Mouse (Mus musculus): ENCODE results near the gene Pdzk1. TPM values are rescaled to one million over a fixed set of nuclear protein-coding genes. Genes with fewer than 3 reads are reported as not detected.

Pdzk1 gene
- polyA plus RNA-seq, 1 experiment from 2014 or later: not detected

DNA sequence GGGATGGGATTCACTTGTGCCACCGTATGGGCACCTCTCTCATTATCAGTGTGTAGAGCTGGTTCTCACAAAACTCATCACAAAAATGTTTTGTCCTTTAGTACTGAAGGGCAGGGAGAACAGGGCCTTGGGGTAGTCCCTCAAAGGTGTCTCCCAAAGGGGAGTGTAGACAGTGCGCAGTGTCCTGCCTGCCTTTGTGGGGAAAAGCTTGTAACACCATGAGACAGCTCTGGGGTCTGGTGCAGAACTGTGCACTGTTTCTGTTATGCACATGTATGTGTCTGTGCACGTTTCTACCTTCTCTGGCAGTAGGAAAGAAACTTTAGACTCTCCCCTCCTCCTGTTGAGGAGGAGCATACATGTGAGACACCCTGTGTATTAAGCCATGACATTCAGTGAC, 38.8 kb downstream of the Pdzk1 start:
- DNase-seq (ENCODE audit: low spot score): no peak
- Histone ChIP-seq H3K4me1 (ENCODE audit: control insufficient read depth, insufficient read depth, low read length) (no peaks in the 10 kb centered on the region), H3K27me3 (ENCODE audit: control insufficient read depth, insufficient read depth, low read length) (no peaks in the 10 kb centered on the region), H3K27ac (replicated peaks; ENCODE audit: low read depth, low read length) (no peak overlapping the region), H3K9ac (ENCODE audit: low read length) (no peak overlapping the region), H3K9me3 (ENCODE audit: control insufficient read depth, low read length) (no peaks in the 10 kb centered on the region), H3K4me2 (ENCODE audit: low read depth, severe bottlenecking) (no peak overlapping the region), H3K4me3 (ENCODE audit: low read depth, low read length) (no peak overlapping the region), H3K36me3 (ENCODE audit: control insufficient read depth, insufficient read depth, low read length) (no peaks in the 10 kb centered on the region)
- 81% methylated on average over 3 of the region's 3 CpGs for WGBS
- no peak for ATAC-seq (ENCODE audit: insufficient number of reproducible peaks, low FRiP score, low TSS enrichment, low read depth)

DNA sequence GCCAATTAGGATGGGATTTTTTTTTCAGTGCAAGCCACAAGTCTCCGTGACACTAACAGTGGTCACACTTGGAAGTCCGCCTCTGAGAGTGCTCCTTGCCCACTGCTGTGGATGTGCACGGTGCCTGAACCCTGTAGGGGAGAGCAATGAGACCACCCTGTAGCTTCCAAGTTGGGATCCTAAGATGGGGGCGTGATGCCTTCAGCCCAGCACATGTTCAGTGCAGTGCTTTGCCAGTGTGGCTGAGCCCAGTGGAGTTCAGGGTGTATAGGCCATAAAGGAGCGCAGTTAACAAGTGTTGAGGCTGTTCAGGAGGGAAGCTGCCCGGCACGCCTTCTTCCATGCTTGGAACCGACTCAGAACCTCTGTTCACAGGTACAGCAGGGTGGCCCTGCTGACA, 39.5 kb downstream of the Pdzk1 start:
- H3K4me3 ChIP-seq (ENCODE audit: low read depth, low read length): no peak overlapping the region
- ATAC-seq (ENCODE audit: insufficient number of reproducible peaks, low FRiP score, low TSS enrichment, low read depth) (no peak), DNase-seq (ENCODE audit: low spot score) (no peak)
- H3K36me3 ChIP-seq (ENCODE audit: control insufficient read depth, insufficient read depth, low read length): peaks cover 4% of the 10 kb centered on the region; the same call in 1 of the 2 replicates
- WGBS: 96% methylated on average over 8 of the region's 8 CpGs
- H3K27ac ChIP-seq (replicated peaks; ENCODE audit: low read depth, low read length): no peak overlapping the region
- H3K4me2 ChIP-seq (ENCODE audit: low read depth, severe bottlenecking): no peak overlapping the region
- H3K27me3 ChIP-seq (ENCODE audit: control insufficient read depth, insufficient read depth, low read length): no peaks in the 10 kb centered on the region
- no peaks in the 10 kb centered on the region for H3K9me3 ChIP-seq (ENCODE audit: control insufficient read depth, low read length)
- H3K4me1 ChIP-seq (ENCODE audit: control insufficient read depth, insufficient read depth, low read length): no peaks in the 10 kb centered on the region
- no peak overlapping the region for H3K9ac ChIP-seq (ENCODE audit: low read length)

DNA sequence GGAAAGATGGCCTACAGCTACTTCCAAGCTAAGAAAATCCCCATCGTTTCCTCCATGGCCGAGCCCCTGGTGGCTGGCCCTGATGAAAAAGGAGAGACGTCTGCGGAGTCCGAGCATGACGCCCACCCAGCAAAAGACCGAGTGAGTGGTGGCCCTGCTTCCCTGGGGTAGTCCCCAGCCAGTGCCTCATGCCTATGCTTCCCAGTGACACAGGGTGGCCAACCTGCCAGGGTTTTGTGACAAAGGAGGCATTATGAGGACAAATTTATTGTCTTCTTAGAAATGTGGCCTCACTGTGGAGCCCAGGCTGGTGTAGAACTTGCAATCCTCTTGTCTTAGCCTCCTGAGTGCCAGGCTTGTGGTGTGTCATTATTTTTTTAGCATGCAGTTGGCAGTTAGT, 40.0 kb downstream of the Pdzk1 start:
- no peaks in the 10 kb centered on the region for H3K9me3 ChIP-seq (ENCODE audit: control insufficient read depth, low read length)
- H3K9ac ChIP-seq (ENCODE audit: low read length): no peak overlapping the region
- H3K27ac ChIP-seq (replicated peaks; ENCODE audit: low read depth, low read length): no peak overlapping the region
- H3K36me3 ChIP-seq (ENCODE audit: control insufficient read depth, insufficient read depth, low read length): peaks cover 4% of the 10 kb centered on the region; the same call in 1 of the 2 replicates
- H3K4me1 ChIP-seq (ENCODE audit: control insufficient read depth, insufficient read depth, low read length): no peaks in the 10 kb centered on the region
- 89% methylated on average over 7 of the region's 7 CpGs for WGBS
- DNase-seq (ENCODE audit: low spot score): no peak
- no peaks in the 10 kb centered on the region for H3K27me3 ChIP-seq (ENCODE audit: control insufficient read depth, insufficient read depth, low read length)
- no peak overlapping the region for H3K4me2 ChIP-seq (ENCODE audit: low read depth, severe bottlenecking)
- no peak for ATAC-seq (ENCODE audit: insufficient number of reproducible peaks, low FRiP score, low TSS enrichment, low read depth)
- H3K4me3 ChIP-seq (ENCODE audit: low read depth, low read length): no peak overlapping the region

DNA sequence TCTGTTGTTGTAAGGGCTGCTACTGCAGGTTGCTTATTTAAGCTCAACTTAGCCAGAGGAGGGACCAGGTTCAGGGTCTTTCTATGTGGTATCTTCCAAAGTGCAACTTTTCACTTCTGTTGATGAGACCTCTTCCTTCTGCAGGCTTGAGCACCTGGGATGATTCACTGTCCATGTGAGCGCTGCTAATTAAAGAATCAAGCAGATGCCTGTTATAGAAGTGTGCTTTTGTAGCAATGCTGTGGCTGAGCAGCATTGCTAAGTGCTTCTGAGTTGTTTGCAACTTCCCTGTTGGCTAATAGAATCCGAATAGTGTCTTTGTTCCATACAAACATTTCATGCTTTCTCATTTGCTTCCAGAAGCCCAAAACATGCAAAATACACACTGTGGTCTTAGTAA, 41.2 kb downstream of the Pdzk1 start:
- ATAC-seq (ENCODE audit: insufficient number of reproducible peaks, low FRiP score, low TSS enrichment, low read depth) (no peak), DNase-seq (ENCODE audit: low spot score) (no peak)
- WGBS: 90% methylated on average over 2 of the region's 2 CpGs
- no peaks in the 10 kb centered on the region for H3K27me3 ChIP-seq (ENCODE audit: control insufficient read depth, insufficient read depth, low read length)
- no peak overlapping the region for H3K9ac ChIP-seq (ENCODE audit: low read length)
- no peak overlapping the region for H3K27ac ChIP-seq (replicated peaks; ENCODE audit: low read depth, low read length)
- H3K4me2 ChIP-seq (ENCODE audit: low read depth, severe bottlenecking): no peak overlapping the region
- H3K4me3 ChIP-seq (ENCODE audit: low read depth, low read length): no peak overlapping the region
- no peaks in the 10 kb centered on the region for H3K4me1 ChIP-seq (ENCODE audit: control insufficient read depth, insufficient read depth, low read length)
- peaks cover 7% of the 10 kb centered on the region; the same call in 1 of the 2 replicates for H3K36me3 ChIP-seq (ENCODE audit: control insufficient read depth, insufficient read depth, low read length)
- H3K9me3 ChIP-seq (ENCODE audit: control insufficient read depth, low read length): no peaks in the 10 kb centered on the region

DNA sequence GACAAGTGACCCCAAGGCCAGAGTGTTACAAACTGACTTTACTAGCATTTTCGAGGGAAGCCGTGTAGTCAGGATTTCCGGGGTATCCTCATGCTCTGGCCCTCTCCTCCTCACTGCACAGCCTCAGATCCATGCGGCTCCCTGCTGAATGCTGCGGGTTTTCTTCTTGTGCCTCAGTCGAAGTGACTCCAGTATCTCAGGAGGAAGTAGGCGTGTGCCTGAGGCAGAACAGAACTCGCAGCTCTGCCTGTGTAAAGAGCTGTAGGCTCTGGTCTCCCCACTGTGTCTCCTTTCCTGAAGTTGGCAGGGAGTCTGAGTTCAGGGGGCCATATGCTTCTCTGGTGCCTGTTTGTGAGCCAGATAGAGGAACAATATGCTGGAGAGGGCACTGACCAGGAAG, 42.0 kb downstream of the Pdzk1 start:
- DNase-seq (ENCODE audit: low spot score) (no peak), ATAC-seq (ENCODE audit: insufficient number of reproducible peaks, low FRiP score, low TSS enrichment, low read depth) (no peak)
- Histone ChIP-seq H3K4me1 (ENCODE audit: control insufficient read depth, insufficient read depth, low read length) (no peaks in the 10 kb centered on the region), H3K27ac (replicated peaks; ENCODE audit: low read depth, low read length) (no peak overlapping the region), H3K27me3 (ENCODE audit: control insufficient read depth, insufficient read depth, low read length) (no peaks in the 10 kb centered on the region), H3K9me3 (ENCODE audit: control insufficient read depth, low read length) (no peaks in the 10 kb centered on the region), H3K36me3 (ENCODE audit: control insufficient read depth, insufficient read depth, low read length) (peaks cover 7% of the 10 kb centered on the region; the same call in 1 of the 2 replicates), H3K9ac (ENCODE audit: low read length) (no peak overlapping the region), H3K4me2 (ENCODE audit: low read depth, severe bottlenecking) (no peak overlapping the region), H3K4me3 (ENCODE audit: low read depth, low read length) (no peak overlapping the region)
- 90% methylated on average over 8 of the region's 8 CpGs for WGBS

DNA sequence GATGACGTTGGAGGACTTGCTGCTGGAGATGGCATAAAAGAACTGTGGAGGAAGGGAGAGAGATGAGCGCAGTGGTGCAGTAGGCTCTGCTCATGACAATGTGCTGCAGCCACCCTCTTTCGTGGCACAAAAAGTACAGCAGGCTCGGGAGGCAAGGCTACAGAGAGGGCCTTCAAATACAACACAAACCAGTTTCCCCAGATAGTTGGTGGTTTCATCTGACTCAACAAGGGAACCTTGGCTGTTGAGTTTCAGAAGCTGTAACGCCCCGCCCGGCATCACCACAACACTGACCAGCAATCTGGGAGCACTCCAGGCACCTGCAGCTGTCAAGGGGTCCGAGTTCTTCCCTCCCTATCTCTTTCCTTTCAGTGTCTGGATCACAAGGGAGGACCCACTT, 43.4 kb downstream of the Pdzk1 start:
- Histone ChIP-seq H3K27ac (replicated peaks; ENCODE audit: low read depth, low read length) (no peak overlapping the region), H3K4me3 (ENCODE audit: low read depth, low read length) (no peak overlapping the region), H3K4me2 (ENCODE audit: low read depth, severe bottlenecking) (no peak overlapping the region), H3K4me1 (ENCODE audit: control insufficient read depth, insufficient read depth, low read length) (no peaks in the 10 kb centered on the region), H3K9me3 (ENCODE audit: control insufficient read depth, low read length) (no peaks in the 10 kb centered on the region), H3K9ac (ENCODE audit: low read length) (no peak overlapping the region), H3K27me3 (ENCODE audit: control insufficient read depth, insufficient read depth, low read length) (no peaks in the 10 kb centered on the region), H3K36me3 (ENCODE audit: control insufficient read depth, insufficient read depth, low read length) (peaks cover 7% of the 10 kb centered on the region; the same call in 1 of the 2 replicates)
- DNase-seq (ENCODE audit: low spot score): no peak
- ATAC-seq (ENCODE audit: insufficient number of reproducible peaks, low FRiP score, low TSS enrichment, low read depth): no peak
- WGBS: 94% methylated on average over 8 of the region's 8 CpGs

DNA sequence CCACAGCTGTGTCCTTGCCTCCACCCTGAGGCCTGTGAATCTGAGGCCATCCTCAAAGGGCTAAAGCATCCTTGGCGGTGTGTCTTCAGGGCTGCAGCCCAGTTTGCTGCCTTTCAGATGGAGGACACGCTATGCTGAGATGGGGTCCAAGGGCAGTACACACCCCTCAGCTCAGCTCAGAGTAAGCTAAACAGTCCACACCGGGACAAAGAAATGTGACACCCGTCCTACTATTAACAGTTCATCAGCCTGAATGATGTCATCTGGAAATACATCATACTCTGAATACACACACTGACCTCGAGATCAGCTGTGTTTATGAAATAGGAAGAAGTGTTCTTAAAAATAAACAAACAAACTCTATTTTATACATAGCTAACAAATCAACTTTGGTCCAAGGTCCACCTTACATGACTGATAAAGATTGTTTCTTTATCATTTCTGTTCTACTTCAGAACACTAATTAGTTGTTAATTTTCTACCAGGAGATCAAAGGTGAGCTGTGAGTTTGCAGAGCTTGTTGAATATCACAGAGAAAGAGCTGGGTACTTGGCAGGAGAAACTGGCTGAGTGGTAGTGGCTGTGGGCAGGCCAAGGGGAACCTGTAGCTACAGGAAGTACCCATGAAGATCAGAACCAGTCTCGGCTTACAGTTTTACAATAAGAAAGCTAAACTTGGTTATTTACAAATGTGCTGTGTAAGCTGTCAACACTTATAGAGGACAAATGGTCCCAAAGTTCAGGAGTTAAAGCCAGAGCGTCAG, 45.9 kb downstream of the Pdzk1 start:
- Histone ChIP-seq H3K4me2 (ENCODE audit: low read depth, severe bottlenecking) (no peak overlapping the region), H3K27ac (replicated peaks; ENCODE audit: low read depth, low read length) (no peak overlapping the region), H3K9ac (ENCODE audit: low read length) (no peak overlapping the region), H3K36me3 (ENCODE audit: control insufficient read depth, insufficient read depth, low read length) (peaks cover 7% of the 10 kb centered on the region; the same call in 1 of the 2 replicates), H3K4me1 (ENCODE audit: control insufficient read depth, insufficient read depth, low read length) (no peaks in the 10 kb centered on the region), H3K27me3 (ENCODE audit: control insufficient read depth, insufficient read depth, low read length) (no peaks in the 10 kb centered on the region), H3K9me3 (ENCODE audit: control insufficient read depth, low read length) (no peaks in the 10 kb centered on the region), H3K4me3 (ENCODE audit: low read depth, low read length) (no peak overlapping the region)
- 82% methylated on average over 7 of the region's 7 CpGs for WGBS
- ATAC-seq (ENCODE audit: insufficient number of reproducible peaks, low FRiP score, low TSS enrichment, low read depth) (no peak), DNase-seq (ENCODE audit: low spot score) (no peak)

DNA sequence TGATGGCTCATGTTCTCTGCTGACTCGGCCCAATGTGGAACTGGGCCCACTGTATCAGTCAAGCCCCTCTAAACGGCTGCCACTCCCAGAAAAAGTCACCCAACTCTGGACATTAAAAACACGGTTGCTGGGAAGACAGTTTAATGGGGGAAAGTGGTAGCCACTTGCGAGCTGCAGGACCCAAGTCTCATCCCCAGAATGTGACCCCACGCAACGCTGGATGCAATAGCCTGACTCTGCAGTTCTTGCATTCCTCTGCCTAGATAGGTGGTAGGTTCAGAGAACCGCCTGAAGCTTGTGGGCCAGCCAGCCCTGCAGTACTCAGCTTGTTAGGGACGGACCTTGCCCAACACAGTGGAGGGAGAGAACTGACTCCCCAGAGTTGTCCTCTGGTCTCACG, 50.5 kb downstream of the Pdzk1 start:
- Histone ChIP-seq H3K27ac (replicated peaks; ENCODE audit: low read depth, low read length) (no peak overlapping the region), H3K9me3 (ENCODE audit: control insufficient read depth, low read length) (no peaks in the 10 kb centered on the region), H3K4me1 (ENCODE audit: control insufficient read depth, insufficient read depth, low read length) (no peaks in the 10 kb centered on the region), H3K27me3 (ENCODE audit: control insufficient read depth, insufficient read depth, low read length) (no peaks in the 10 kb centered on the region), H3K36me3 (ENCODE audit: control insufficient read depth, insufficient read depth, low read length) (peaks cover 5% of the 10 kb centered on the region; the same call in 1 of the 2 replicates), H3K9ac (ENCODE audit: low read length) (no peak overlapping the region), H3K4me2 (ENCODE audit: low read depth, severe bottlenecking) (no peak overlapping the region), H3K4me3 (ENCODE audit: low read depth, low read length) (no peak overlapping the region)
- no peak for ATAC-seq (ENCODE audit: insufficient number of reproducible peaks, low FRiP score, low TSS enrichment, low read depth)
- no peak for DNase-seq (ENCODE audit: low spot score)
- WGBS: 90% methylated on average over 9 of the region's 9 CpGs

DNA sequence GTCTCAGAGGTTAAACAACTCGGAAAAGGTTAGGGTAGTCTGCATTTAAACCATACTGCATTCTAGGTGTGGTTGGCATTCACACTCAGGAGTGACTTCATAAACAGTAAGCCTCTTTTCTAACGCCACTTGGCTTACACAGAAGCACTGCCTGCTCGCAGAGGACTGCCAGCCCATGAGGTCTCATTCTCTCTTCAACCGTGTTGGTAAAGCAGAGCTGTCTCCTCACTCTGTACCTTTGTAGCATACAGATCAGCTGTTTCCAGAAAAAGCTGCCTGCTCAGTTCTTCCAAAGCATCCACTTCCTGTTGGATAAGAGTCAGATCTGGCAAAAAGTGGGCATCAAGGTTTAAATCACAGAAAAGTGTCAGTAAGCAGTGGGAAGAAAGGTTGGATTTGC, 51.3 kb downstream of the Pdzk1 start:
- H3K27me3 ChIP-seq (ENCODE audit: control insufficient read depth, insufficient read depth, low read length): no peaks in the 10 kb centered on the region
- H3K36me3 ChIP-seq (ENCODE audit: control insufficient read depth, insufficient read depth, low read length): peaks cover 3% of the 10 kb centered on the region; the same call in 1 of the 2 replicates
- 86% methylated on average over 4 of the region's 4 CpGs for WGBS
- H3K9me3 ChIP-seq (ENCODE audit: control insufficient read depth, low read length): no peaks in the 10 kb centered on the region
- ATAC-seq (ENCODE audit: insufficient number of reproducible peaks, low FRiP score, low TSS enrichment, low read depth) (no peak), DNase-seq (ENCODE audit: low spot score) (no peak)
- no peak overlapping the region for H3K9ac ChIP-seq (ENCODE audit: low read length)
- H3K4me3 ChIP-seq (ENCODE audit: low read depth, low read length): no peak overlapping the region
- H3K27ac ChIP-seq (replicated peaks; ENCODE audit: low read depth, low read length): no peak overlapping the region
- no peak overlapping the region for H3K4me2 ChIP-seq (ENCODE audit: low read depth, severe bottlenecking)
- H3K4me1 ChIP-seq (ENCODE audit: control insufficient read depth, insufficient read depth, low read length): no peaks in the 10 kb centered on the region

All from limb, embryonic 11.5 days (tissue).